Mouse (Mus musculus): ENCODE results near the gene Hcfc1.

The Hcfc1 gene

GRCm38 (mm10) chrX:73931871-73932270, 34.3 kb downstream of the Hcfc1 start:
- DNase-seq: no peak

- peak in 1 of 2 experiments; percentile 22 for DNase-seq
These were observed 35.6 kb downstream of the Hcfc1 start, which contains the start of gene Renbp for GRCm38 (mm10) chrX:73930402-73931062. Gene Renbp (minus strand): TSS chrX:73930850.

GRCm38 (mm10) chrX:73922550-73922882, 43.6 kb downstream of the Hcfc1 start:
- peak in 1 of 2 experiments; percentile 35 for DNase-seq

DNA sequence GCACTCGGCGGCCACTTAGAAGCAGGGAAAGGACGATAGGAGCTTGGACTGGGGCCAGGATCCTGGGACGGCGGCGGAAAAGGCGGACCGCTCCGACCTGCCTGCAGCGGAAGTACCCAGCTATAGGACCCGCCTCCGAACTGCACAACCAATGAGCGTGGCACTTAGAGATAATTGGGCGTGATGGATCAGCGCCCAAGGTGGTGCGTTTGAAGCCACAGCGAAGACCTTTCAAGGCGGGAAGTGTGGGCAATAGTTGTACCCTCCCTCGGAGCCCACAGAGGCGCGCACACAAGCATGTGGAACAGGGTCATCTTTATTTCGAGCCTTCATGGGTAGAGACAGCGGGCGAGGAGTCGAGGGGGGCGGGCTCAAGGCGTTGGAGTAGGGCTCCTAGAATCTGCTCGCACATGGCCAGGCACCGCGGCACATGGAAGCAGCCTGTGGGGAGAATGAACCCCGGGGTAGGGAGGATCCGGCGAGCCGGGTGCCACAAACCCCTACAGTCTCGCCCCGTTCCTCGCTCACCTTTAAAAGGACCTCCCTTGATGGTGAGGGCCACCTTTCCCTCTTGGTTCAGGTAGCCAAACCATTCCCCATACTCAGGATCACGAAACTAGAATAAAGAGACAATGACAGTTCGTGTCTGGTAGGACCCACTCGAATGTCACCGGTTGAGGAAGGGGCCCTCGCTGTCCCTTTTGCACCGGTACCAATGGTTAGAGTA, 44.2 kb downstream of the Hcfc1 start, which contains the start of the genes Arhgap4 and Naa10:
Gene Arhgap4 (minus strand): TSS at position 48 of the 727 bp plus-strand sequence.
Gene Naa10 (minus strand): TSS at position 122 of the 727 bp plus-strand sequence.
- DNase-seq: peak; percentile 89 to 95

- DNase-seq: no peak
These were observed 44.8 kb downstream of the Hcfc1 start for GRCm38 (mm10) chrX:73921285-73921822.

DNA sequence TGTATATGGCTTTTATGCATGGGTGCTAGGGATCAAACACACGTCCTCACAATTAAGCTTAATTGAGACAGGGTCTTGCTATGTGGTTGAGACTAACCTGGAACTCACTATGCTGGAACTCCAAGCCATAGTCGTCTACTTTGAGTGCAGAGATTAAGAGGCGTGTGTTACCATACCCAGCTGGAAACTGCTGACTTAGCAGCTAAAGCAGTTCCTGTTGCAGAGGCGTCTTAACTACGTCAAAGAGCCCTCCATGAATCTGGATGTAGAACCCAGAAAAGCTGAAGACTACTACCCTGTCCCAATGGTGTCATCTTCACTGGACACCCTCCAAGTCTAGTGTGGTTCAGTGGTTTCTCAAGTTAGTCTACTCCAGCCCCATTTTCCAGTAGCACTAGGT, 47.5 kb downstream of the Hcfc1 start:
- DNase-seq: no peak

DNA sequence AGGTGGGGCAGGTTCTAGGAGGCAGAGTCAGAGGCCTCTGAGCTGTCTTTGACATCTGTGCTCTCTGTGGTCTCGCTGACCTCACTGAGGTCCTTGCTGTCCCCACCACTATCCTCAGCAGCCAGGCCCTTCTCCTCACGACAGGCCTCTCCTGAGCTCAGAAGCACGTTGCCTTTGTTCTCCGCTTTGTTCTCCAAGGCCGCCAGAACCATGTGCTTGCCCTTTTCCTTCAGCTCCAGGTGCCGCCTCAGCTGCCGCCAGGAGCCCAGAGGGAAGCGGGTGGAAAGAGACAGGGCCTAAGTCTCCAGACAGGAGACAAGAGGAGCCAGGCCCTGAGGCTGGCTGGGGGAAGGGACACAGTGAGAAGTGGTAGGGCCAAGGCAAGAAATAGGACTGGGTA, 49.2 kb downstream of the Hcfc1 start:
- DNase-seq: no peak

DNA sequence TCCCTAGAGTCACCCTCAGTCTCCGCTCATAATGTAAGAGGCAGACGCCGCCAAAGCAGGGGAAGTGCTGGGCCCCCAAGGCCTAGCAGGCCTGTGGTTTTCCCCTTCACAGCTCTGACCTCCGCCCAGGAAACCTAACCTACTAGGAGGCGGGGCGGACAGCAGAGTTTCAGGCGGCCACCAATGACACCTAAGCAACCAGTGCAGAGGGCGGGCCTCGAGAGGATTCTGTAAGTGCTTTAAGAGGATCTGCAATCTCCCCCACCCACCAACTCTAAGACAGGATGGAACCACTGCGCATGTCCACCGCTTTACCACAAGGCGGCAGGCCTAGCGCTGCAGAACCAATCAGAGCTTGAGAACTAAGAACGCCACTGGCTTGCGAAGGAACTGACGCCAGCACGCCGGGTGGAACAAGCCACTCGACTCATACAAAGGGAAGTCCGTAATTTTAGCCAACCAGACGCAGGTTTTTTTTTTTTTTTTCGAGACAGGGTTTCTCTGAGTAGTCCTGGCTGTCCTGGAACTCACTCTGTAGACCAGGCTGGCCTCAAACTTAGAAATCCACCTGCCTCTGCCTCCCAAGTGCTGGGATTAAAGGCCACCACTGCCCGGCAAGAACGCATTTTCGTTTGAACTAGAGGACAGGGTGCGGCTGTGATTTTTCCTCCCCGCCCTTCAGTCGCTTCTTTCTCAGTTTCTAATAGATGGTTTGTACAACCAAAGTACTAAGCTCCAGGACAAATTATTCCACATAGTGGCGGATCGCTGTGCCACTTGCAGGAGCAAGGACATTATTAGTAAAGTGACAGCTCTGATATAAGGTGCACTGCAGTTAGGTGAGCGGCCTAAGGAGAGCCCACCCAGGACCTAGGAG, 51.1 kb downstream of the Hcfc1 start:
- peak; percentile 82 to 92 for DNase-seq

DNA sequence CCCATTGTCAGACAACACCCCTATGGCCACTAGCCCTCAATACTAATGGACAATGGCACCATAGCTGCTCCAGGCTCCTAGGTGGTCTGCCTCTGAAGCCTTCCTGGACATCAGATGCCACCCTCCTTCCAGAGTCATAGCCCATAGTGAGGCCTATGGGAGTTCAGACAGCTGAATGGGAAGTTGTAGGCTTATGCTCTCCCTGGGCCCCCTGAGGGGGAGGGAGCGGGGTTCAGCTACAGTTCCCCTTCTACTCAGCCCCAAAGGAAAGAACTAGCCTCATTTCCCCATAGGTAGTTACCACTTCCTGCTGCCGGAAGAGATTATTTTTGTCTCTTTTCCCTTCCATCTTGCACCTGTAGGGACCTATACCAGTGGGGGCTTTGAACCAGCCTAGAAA, 54.6 kb downstream of the Hcfc1 start:
- DNase-seq: no peak

- DNase-seq: no peak
These were observed 55.0 kb downstream of the Hcfc1 start for GRCm38 (mm10) chrX:73911156-73911555.

DNA sequence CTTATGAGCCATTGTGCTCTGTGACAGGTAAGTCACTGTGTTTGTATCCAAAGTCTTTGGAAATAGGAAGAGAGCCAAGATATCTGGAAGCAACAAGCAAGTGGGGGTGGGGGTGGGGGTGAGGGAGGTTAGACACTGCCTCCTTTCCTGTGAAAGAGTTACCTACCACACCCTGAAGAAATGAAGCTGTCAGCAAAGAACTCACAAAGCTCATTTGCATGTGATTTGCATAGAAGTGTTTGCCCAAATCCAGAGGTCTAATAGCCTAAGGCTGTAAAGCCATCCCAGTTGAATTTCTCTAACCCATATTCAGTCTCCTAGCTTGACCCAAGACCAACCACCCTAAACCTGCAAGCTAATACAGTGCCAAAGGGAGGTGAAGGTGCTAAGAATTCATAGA, 55.7 kb downstream of the Hcfc1 start:
- no peak for DNase-seq

GRCm38 (mm10) chrX:73910049-73910448, 56.1 kb downstream of the Hcfc1 start:
- DNase-seq: no peak

DNA sequence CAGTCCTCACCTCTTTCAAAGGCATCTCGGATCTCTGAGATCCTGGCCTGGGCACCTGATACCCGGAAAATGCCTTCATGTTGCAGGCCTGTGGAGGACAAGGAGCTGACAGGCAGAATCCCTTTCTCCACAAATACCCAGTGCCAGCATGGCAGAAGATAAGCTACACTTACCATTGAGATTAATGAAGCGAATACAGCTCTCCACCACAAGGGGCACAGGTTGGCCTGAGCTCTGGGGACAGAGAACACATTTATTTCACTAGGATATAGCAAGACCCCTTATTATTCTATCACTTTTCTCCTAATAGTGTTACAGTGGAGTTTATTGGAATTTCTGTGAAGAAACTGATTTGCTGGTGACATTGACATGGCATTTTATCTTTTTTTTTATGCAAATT, 68.2 kb downstream of the Hcfc1 start:
- DNase-seq: no peak

GRCm38 (mm10) chrX:73895719-73896118, 70.4 kb downstream of the Hcfc1 start, which contains the start of gene L1cam:
Gene L1cam (minus strand): TSS chrX:73896105.
- DNase-seq: peak; percentile 70 to 83

DNA sequence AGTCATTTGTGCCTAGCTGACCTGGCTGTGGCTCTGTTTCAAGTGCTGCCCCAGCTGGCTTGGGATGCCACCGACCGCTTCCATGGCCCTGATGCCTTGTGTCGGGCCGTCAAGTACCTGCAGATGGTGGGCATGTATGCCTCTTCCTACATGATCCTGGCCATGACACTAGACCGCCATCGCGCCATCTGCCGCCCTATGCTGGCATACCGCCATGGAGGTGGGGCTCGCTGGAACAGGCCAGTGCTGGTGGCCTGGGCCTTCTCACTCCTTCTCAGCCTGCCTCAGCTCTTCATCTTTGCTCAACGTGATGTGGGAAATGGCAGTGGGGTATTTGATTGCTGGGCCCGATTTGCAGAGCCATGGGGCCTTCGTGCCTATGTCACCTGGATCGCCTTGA, 73.3 kb downstream of the Hcfc1 start:
- DNase-seq: peak; percentile 67 to 79
